ENCODE assay signal across 8 mouse cellular contexts in genomic region chr14:19839600-19840332, GRCm38 (mm10). TPM values are rescaled to one million over a fixed set of nuclear protein-coding genes. Genes with fewer than 3 reads are reported as not detected.
A peak's percentile ranks its signal among the peaks of the same experiment; 100 is the strongest.
DNase-seq lines count a peak whose midpoint lies in the region; ATAC-seq and TF ChIP-seq lines count a peak whose summit lies in the region.

No protein-coding gene starts in this region.

- TF ChIP-seq POLR2A in bone marrow, adult 2 months (IDR thresholded peaks at IDR 0.05; ENCODE audit: borderline replicate concordance, control insufficient read depth, low read depth, low read length), result no peak

- peak; percentile 22; the same call in 1 of the 2 replicates for TF ChIP-seq CTCF in bone marrow, adult 2 months (IDR thresholded peaks at IDR 0.05; ENCODE audit: control insufficient read depth, insufficient read depth, low read length)

- H3K9me3 ChIP-seq in embryonic facial prominence, embryonic 15.5 days (replicated peaks), result no peaks in the 10 kb centered on the region
- no peaks in the 10 kb centered on the region for H3K9me3 ChIP-seq in limb, embryonic 15.5 days
- H3K9me3 ChIP-seq in midbrain, embryonic 16.5 days (replicated peaks; ENCODE audit: control insufficient read depth, low read length, poor library complexity, severe bottlenecking), result no peaks in the 10 kb centered on the region

- H3K27ac ChIP-seq in bone marrow, adult 2 months (ENCODE audit: control insufficient read depth, insufficient read depth, low read depth, low read length, poor library complexity), result no peak overlapping the region
- no peak overlapping the region for H3K27ac ChIP-seq in embryonic facial prominence, embryonic 15.5 days (replicated peaks)
- no peak overlapping the region for H3K27ac ChIP-seq in limb, embryonic 15.5 days
- no peak overlapping the region for H3K27ac ChIP-seq in midbrain, embryonic 16.5 days (ENCODE audit: low read length)

- 21% methylated on average over 15 of the region's 15 CpGs for WGBS in bone marrow, adult 2 months
- 23% methylated on average over 15 of the region's 15 CpGs for WGBS in embryonic facial prominence, embryonic 15.5 days
- 26% methylated on average over 15 of the region's 15 CpGs for WGBS in limb, embryonic 15.5 days
- 20% methylated on average over 15 of the region's 15 CpGs for WGBS in midbrain, embryonic 16.5 days

- H3K4me1 ChIP-seq in bone marrow, adult 2 months (ENCODE audit: control insufficient read depth, insufficient read depth, low read length), result no peaks in the 10 kb centered on the region
- H3K4me1 ChIP-seq in embryonic facial prominence, embryonic 15.5 days, result peaks cover 4% of the 10 kb centered on the region; the same call in 1 of the 2 replicates
- peaks cover 3% of the 10 kb centered on the region; the same call in 1 of the 2 replicates for H3K4me1 ChIP-seq in limb, embryonic 15.5 days
- H3K4me1 ChIP-seq in midbrain, embryonic 16.5 days (ENCODE audit: control insufficient read depth, insufficient read depth, low read length), result 0 out of 2 replicates have a peak, but pooled peaks cover 2% of the 10 kb centered on the region

- no peak overlapping the region for H3K4me3 ChIP-seq in bone marrow, adult 2 months (replicated peaks; ENCODE audit: control insufficient read depth, low read depth, low read length)
- H3K4me3 ChIP-seq in embryonic facial prominence, embryonic 15.5 days (replicated peaks), result peak overlapping the region; percentile 26
- H3K4me3 ChIP-seq in limb, embryonic 15.5 days, result peak overlapping the region; percentile 28
- no peak overlapping the region for H3K4me3 ChIP-seq in midbrain, embryonic 16.5 days (ENCODE audit: low read depth, low read length)

- H3K27me3 ChIP-seq in embryonic facial prominence, embryonic 15.5 days, result no peaks in the 10 kb centered on the region
- no peaks in the 10 kb centered on the region for H3K27me3 ChIP-seq in limb, embryonic 15.5 days
- no peaks in the 10 kb centered on the region for H3K27me3 ChIP-seq in midbrain, embryonic 16.5 days (ENCODE audit: control insufficient read depth, insufficient read depth, low read depth, low read length)

- peak overlapping the region; percentile 53 for H3K4me2 ChIP-seq in embryonic facial prominence, embryonic 15.5 days (replicated peaks)
- peak overlapping the region; percentile 46 for H3K4me2 ChIP-seq in limb, embryonic 15.5 days
- peak overlapping the region; percentile 53 for H3K4me2 ChIP-seq in midbrain, embryonic 16.5 days (ENCODE audit: low read length)

- no peaks in the 10 kb centered on the region for H3K36me3 ChIP-seq in embryonic facial prominence, embryonic 15.5 days
- no peaks in the 10 kb centered on the region for H3K36me3 ChIP-seq in limb, embryonic 15.5 days
- H3K36me3 ChIP-seq in midbrain, embryonic 16.5 days (ENCODE audit: control insufficient read depth, insufficient read depth, low read length), result no peaks in the 10 kb centered on the region

- no peak; the same call in 1 of the 2 replicates for ATAC-seq in embryonic facial prominence, embryonic 15.5 days (ENCODE audit: insufficient number of reproducible peaks, low FRiP score, low TSS enrichment, low read depth)
- ATAC-seq in limb, embryonic 15.5 days (ENCODE audit: insufficient number of reproducible peaks, low FRiP score, low TSS enrichment, low read depth), result no peak
- peak; percentile 68 for ATAC-seq in midbrain, embryonic 16.5 days

- H3K9ac ChIP-seq in embryonic facial prominence, embryonic 15.5 days, result no peak overlapping the region
- peak overlapping the region; percentile 17; the same call in 1 of the 2 replicates for H3K9ac ChIP-seq in limb, embryonic 15.5 days
- peak overlapping the region; percentile 52 for H3K9ac ChIP-seq in midbrain, embryonic 16.5 days (ENCODE audit: low read depth, low read length)

- peak; percentile 62 for DNase-seq in CD4-positive helper T cell, adult 2 months (ENCODE audit: low read depth, low spot score)
- peak; percentile 24 to 34 for DNase-seq in heart, adult 9 months (ENCODE audit: low spot score in 2 of 2)
- peak; percentile 65 for DNase-seq in kidney, adult 9 months
- DNase-seq in spleen, postnatal 4 days (ENCODE audit: low spot score in 2 of 2), result peak; percentile 56 to 78

RNA-seq across cellular contexts. Expression of gene Rtraf, which starts 16.1 kb away (rescaled TPM):
- polyA plus RNA-seq in bone marrow, adult 2 months (2011; ENCODE audit: insufficient read depth, insufficient read length, low replicate concordance, missing spikeins), result 54.4 and 94.5 TPM in 2 replicates
- 192 and 200 TPM in 2 replicates for polyA plus RNA-seq in embryonic facial prominence, embryonic 15.5 days (2015; fragmentation: Nextera tagmentation; extraction: Ambion mirVana)
- 179 and 202 TPM in 2 replicates for polyA plus RNA-seq in limb, embryonic 15.5 days (2015; fragmentation: Nextera tagmentation; extraction: Ambion mirVana)
- polyA plus RNA-seq in midbrain, embryonic 16.5 days (2015; fragmentation: Nextera tagmentation; extraction: Ambion mirVana), result 138 and 143 TPM in 2 replicates

Comparison
In these comparisons a context has a peak if more than half of its experiments do, and no peak if none do; other contexts are left out.
1. H3K4me3 ChIP-seq: peak in embryonic facial prominence, embryonic 15.5 days (single experiment) and limb, embryonic 15.5 days (single experiment); none in bone marrow, adult 2 months (single experiment) and midbrain, embryonic 16.5 days (single experiment).
2. Peak in every context shown above with its lines, with median percentiles within 50 percentile points of each other: DNase-seq and H3K4me2 ChIP-seq.